Mouse (Mus musculus): Measurements from ENCODE around the gene Nrl.

Gene Nrl

GRCm38 (mm10) chr14:55524785-55525184, at the start of gene Nrl:
Nrl (minus strand) TSS chr14:55524981.
- no peak for DNase-seq (ENCODE audit: low spot score in 2 of 2)

GRCm38 (mm10) chr14:55571760-55572159, 47.0 kb upstream of the Nrl start:
- DNase-seq (ENCODE audit: low spot score in 2 of 2), result no peak

GRCm38 (mm10) chr14:55570588-55570987, 45.8 kb upstream of the Nrl start:
- DNase-seq (ENCODE audit: low spot score in 2 of 2), result no peak

GRCm38 (mm10) chr14:55567496-55567895, 42.7 kb upstream of the Nrl start:
- no peak for DNase-seq (ENCODE audit: low spot score in 2 of 2)

GRCm38 (mm10) chr14:55565748-55566147, 41.0 kb upstream of the Nrl start:
- no peak for DNase-seq (ENCODE audit: low spot score in 2 of 2)

GRCm38 (mm10) chr14:55563249-55563648, 38.5 kb upstream of the Nrl start:
- no peak for DNase-seq (ENCODE audit: low spot score in 2 of 2)

GRCm38 (mm10) chr14:55561860-55562259, 37.1 kb upstream of the Nrl start:
- no peak for DNase-seq (ENCODE audit: low spot score in 2 of 2)

GRCm38 (mm10) chr14:55560202-55561073, 35.7 kb upstream of the Nrl start, which contains the start of gene A730061H03Rik:
A730061H03Rik (minus strand) TSS chr14:55560406.
- peak; percentile 99 to 100 for DNase-seq (ENCODE audit: low spot score in 2 of 2)

GRCm38 (mm10) chr14:55559799-55560201, 35.0 kb upstream of the Nrl start, which contains the start of gene Dcaf11:
Dcaf11 (plus strand) TSS chr14:55560006.
- peak; percentile 94 to 95 for DNase-seq (ENCODE audit: low spot score in 2 of 2)

- DNase-seq (ENCODE audit: low spot score in 2 of 2), result no peak
These were observed 34.1 kb upstream of the Nrl start for GRCm38 (mm10) chr14:55558740-55559448.

GRCm38 (mm10) chr14:55557587-55557986, 32.8 kb upstream of the Nrl start:
- no peak for DNase-seq (ENCODE audit: low spot score in 2 of 2)

GRCm38 (mm10) chr14:55557003-55557402, 32.2 kb upstream of the Nrl start:
- peak; percentile 77 to 84 for DNase-seq (ENCODE audit: low spot score in 2 of 2)

- no peak for DNase-seq (ENCODE audit: low spot score in 2 of 2)
These were observed 31.0 kb upstream of the Nrl start for GRCm38 (mm10) chr14:55555788-55556187.

GRCm38 (mm10) chr14:55554635-55555034, 29.9 kb upstream of the Nrl start:
- DNase-seq (ENCODE audit: low spot score in 2 of 2), result no peak

GRCm38 (mm10) chr14:55551794-55552193, 27.0 kb upstream of the Nrl start:
- no peak for DNase-seq (ENCODE audit: low spot score in 2 of 2)

GRCm38 (mm10) chr14:55551347-55551746, 26.6 kb upstream of the Nrl start:
- no peak for DNase-seq (ENCODE audit: low spot score in 2 of 2)

GRCm38 (mm10) chr14:55550191-55550590, 25.4 kb upstream of the Nrl start:
- no peak for DNase-seq (ENCODE audit: low spot score in 2 of 2)

GRCm38 (mm10) chr14:55544334-55544733, 19.6 kb upstream of the Nrl start:
- DNase-seq (ENCODE audit: low spot score in 2 of 2), result no peak

- no peak for DNase-seq (ENCODE audit: low spot score in 2 of 2)
These were observed 17.5 kb upstream of the Nrl start for GRCm38 (mm10) chr14:55542268-55542667.

GRCm38 (mm10) chr14:55540787-55541321, 16.1 kb upstream of the Nrl start:
- peak; percentile 81 to 87 for DNase-seq (ENCODE audit: low spot score in 2 of 2)

GRCm38 (mm10) chr14:55540067-55540786, 15.4 kb upstream of the Nrl start, which contains the start of gene Pck2:
Pck2 (plus strand) TSS chr14:55540266.
- DNase-seq (ENCODE audit: low spot score in 2 of 2), result peak; percentile 83 to 84

Data from right cerebral cortex, postnatal 10 days (tissue).